In genomic region chr1:74123215-74123614, GRCm38 (mm10) we compare ENCODE assay signal across 14 mouse cellular contexts. TPM values are rescaled to one million over a fixed set of nuclear protein-coding genes. Genes with fewer than 3 reads are reported as not detected.
DNase-seq lines count a peak whose midpoint lies in the region; ATAC-seq and TF ChIP-seq lines count a peak whose summit lies in the region.
"Had no signal": no experiment of that assay in that cellular context is flagged by ENCODE, and none has a peak within 500 bp of the region (broad histone marks: within the 10 kb centered on the region; RNA-seq: fewer than 3 reads in every experiment).

No protein-coding gene starts in this region.

- H3K27me3 ChIP-seq in forebrain, embryonic 10.5 days (ENCODE audit: poor library complexity, severe bottlenecking) = peaks cover 71% of the 10 kb centered on the region
- H3K27me3 ChIP-seq in forebrain, postnatal 0 days (ENCODE audit: insufficient read depth, low read length) = peaks cover 11% of the 10 kb centered on the region
- H3K27me3 ChIP-seq in kidney, embryonic 15.5 days = peaks cover 43% of the 10 kb centered on the region
- H3K27me3 ChIP-seq in forebrain, embryonic 13.5 days = peaks cover 23% of the 10 kb centered on the region
- H3K27me3 ChIP-seq in midbrain, embryonic 13.5 days = peaks cover 40% of the 10 kb centered on the region

- no peaks in the 10 kb centered on the region for H3K36me3 ChIP-seq in forebrain, embryonic 10.5 days (replicated peaks)
- no peaks in the 10 kb centered on the region for H3K36me3 ChIP-seq in forebrain, postnatal 0 days (ENCODE audit: insufficient read depth)
- H3K36me3 ChIP-seq in kidney, embryonic 15.5 days = no peaks in the 10 kb centered on the region
- no peaks in the 10 kb centered on the region for H3K36me3 ChIP-seq in forebrain, embryonic 13.5 days (ENCODE audit: poor library complexity, severe bottlenecking)
- no peaks in the 10 kb centered on the region for H3K36me3 ChIP-seq in midbrain, embryonic 13.5 days
- H3K36me3 ChIP-seq: liver, embryonic 15.5 days; stomach, embryonic 15.5 days had no signal

- H3K4me1 ChIP-seq in forebrain, embryonic 10.5 days = peaks cover 24% of the 10 kb centered on the region
- 0 out of 2 replicates have a peak, but pooled peaks cover 6% of the 10 kb centered on the region for H3K4me1 ChIP-seq in forebrain, postnatal 0 days (ENCODE audit: insufficient read depth)
- peaks cover 31% of the 10 kb centered on the region for H3K4me1 ChIP-seq in kidney, embryonic 15.5 days
- H3K4me1 ChIP-seq in forebrain, embryonic 13.5 days = peaks cover 48% of the 10 kb centered on the region
- peaks cover 24% of the 10 kb centered on the region for H3K4me1 ChIP-seq in midbrain, embryonic 13.5 days (replicated peaks)

- no peak for TF ChIP-seq CTCF in forebrain, postnatal 0 days (IDR thresholded peaks at IDR 0.05; ENCODE audit: low read depth)

- H3K9ac ChIP-seq in forebrain, postnatal 0 days = no peak overlapping the region
- no peak overlapping the region for H3K9ac ChIP-seq in kidney, embryonic 15.5 days
- no peak overlapping the region for H3K9ac ChIP-seq in forebrain, embryonic 13.5 days
- no peak overlapping the region for H3K9ac ChIP-seq in midbrain, embryonic 13.5 days (replicated peaks)
- H3K9ac ChIP-seq: liver, embryonic 15.5 days; stomach, embryonic 15.5 days had no signal

- DNase-seq in forebrain, embryonic 10.5 days (ENCODE audit: extremely low spot score, low spot score) = no peak
- no peak for DNase-seq in forebrain, postnatal 0 days
- DNase-seq in kidney, postnatal 36 days = no peak
- DNase-seq in adrenal gland, postnatal 4 days (ENCODE audit: low spot score in 2 of 2) = no peak
- no peak for DNase-seq in frontal cortex, postnatal 25 days (ENCODE audit: low spot score in 2 of 2)
- DNase-seq: embryo, embryonic 11 days had no signal

- H3K27ac ChIP-seq in forebrain, embryonic 10.5 days = no peak overlapping the region
- H3K27ac ChIP-seq in forebrain, postnatal 0 days (ENCODE audit: low read depth, low read length) = no peak overlapping the region
- no peak overlapping the region for H3K27ac ChIP-seq in kidney, embryonic 15.5 days
- H3K27ac ChIP-seq in forebrain, embryonic 13.5 days = no peak overlapping the region
- H3K27ac ChIP-seq in midbrain, embryonic 13.5 days = no peak overlapping the region
- H3K27ac ChIP-seq: left cerebral cortex, adult 2 months; liver, embryonic 15.5 days; stomach, embryonic 15.5 days had no signal

- peak overlapping the region; percentile 67 for H3K4me3 ChIP-seq in forebrain, embryonic 10.5 days
- H3K4me3 ChIP-seq in forebrain, postnatal 0 days (ENCODE audit: low read depth, low read length) = no peak overlapping the region
- no peak overlapping the region for H3K4me3 ChIP-seq in kidney, embryonic 15.5 days (replicated peaks)
- no peak overlapping the region for H3K4me3 ChIP-seq in forebrain, embryonic 13.5 days
- H3K4me3 ChIP-seq in midbrain, embryonic 13.5 days (replicated peaks) = 0 out of 2 replicates have a peak overlapping the region, but pooled peaks have one; percentile 51
- H3K4me3 ChIP-seq: left cerebral cortex, adult 2 months had no signal

- no peak overlapping the region for H3K4me2 ChIP-seq in forebrain, postnatal 0 days (ENCODE audit: low read depth)
- H3K4me2 ChIP-seq in kidney, embryonic 15.5 days = 0 out of 2 replicates have a peak overlapping the region, but pooled peaks have one; percentile 97
- peak overlapping the region; percentile 92 for H3K4me2 ChIP-seq in forebrain, embryonic 13.5 days
- peak overlapping the region; percentile 91 for H3K4me2 ChIP-seq in midbrain, embryonic 13.5 days (replicated peaks)

- no peaks in the 10 kb centered on the region for H3K9me3 ChIP-seq in forebrain, embryonic 10.5 days
- H3K9me3 ChIP-seq in forebrain, postnatal 0 days (ENCODE audit: low read length) = no peaks in the 10 kb centered on the region
- no peaks in the 10 kb centered on the region for H3K9me3 ChIP-seq in kidney, embryonic 15.5 days (replicated peaks)
- H3K9me3 ChIP-seq in forebrain, embryonic 13.5 days (replicated peaks) = no peaks in the 10 kb centered on the region
- H3K9me3 ChIP-seq in midbrain, embryonic 13.5 days = no peaks in the 10 kb centered on the region
- H3K9me3 ChIP-seq: liver, embryonic 15.5 days; stomach, embryonic 15.5 days had no signal

- 63% methylated on average over 8 of the region's 8 CpGs for WGBS in forebrain, embryonic 10.5 days
- WGBS in forebrain, postnatal 0 days = 69% methylated on average over 8 of the region's 8 CpGs
- WGBS in kidney, embryonic 15.5 days = 69% methylated on average over 8 of the region's 8 CpGs
- WGBS in forebrain, embryonic 13.5 days = 62% methylated on average over 8 of the region's 8 CpGs
- WGBS in midbrain, embryonic 13.5 days = 66% methylated on average over 8 of the region's 8 CpGs

- ATAC-seq in forebrain, postnatal 0 days = no peak
- ATAC-seq in kidney, embryonic 15.5 days (replicated peaks; ENCODE audit: low FRiP score) = no peak
- no peak for ATAC-seq in forebrain, embryonic 13.5 days
- ATAC-seq in midbrain, embryonic 13.5 days = no peak

RNA-seq across cellular contexts. Expression of gene Tns1, which starts 1.0 kb away (rescaled TPM):
- 11.6 and 15.9 TPM in 2 replicates for polyA plus RNA-seq in forebrain, embryonic 10.5 days (2016; fragmentation: Nextera tagmentation; extraction: Ambion mirVana)
- 10.2 and 21.8 TPM in 2 replicates for total RNA-seq in forebrain, postnatal 0 days (2014; rRNA removed)
- 6.0 and 7.0 TPM in 2 replicates for polyA plus RNA-seq in forebrain, postnatal 0 days (2015; fragmentation: Nextera tagmentation; extraction: Ambion mirVana)
- 62.7 and 70.9 TPM in 2 replicates for polyA plus RNA-seq in kidney, embryonic 15.5 days (2015; fragmentation: Nextera tagmentation; extraction: Ambion mirVana)
- 10.4 and 10.6 TPM in 2 replicates for polyA plus RNA-seq in forebrain, embryonic 13.5 days (2015; fragmentation: Nextera tagmentation; extraction: Ambion mirVana)
- polyA plus RNA-seq in midbrain, embryonic 13.5 days (2015; fragmentation: Nextera tagmentation; extraction: Ambion mirVana) = 9.6 and 13.2 TPM in 2 replicates
- total RNA-seq in adrenal gland, postnatal 4 days (2021) = 100 to 1,000 TPM; 252 to 275 TPM

RNA-seq across cellular contexts. Expression of gene Rufy4, which starts 2.1 kb away (rescaled TPM):
- polyA plus RNA-seq in forebrain, embryonic 10.5 days (2016; fragmentation: Nextera tagmentation; extraction: Ambion mirVana) = 0.27 and 0.35 TPM in 2 replicates
- total RNA-seq in forebrain, postnatal 0 days (2014; rRNA removed) = 0.15 TPM in 1 of 2 replicates, not detected in the other
- 0.08 and 0.13 TPM in 2 replicates for polyA plus RNA-seq in forebrain, postnatal 0 days (2015; fragmentation: Nextera tagmentation; extraction: Ambion mirVana)
- 0.17 and 0.40 TPM in 2 replicates for polyA plus RNA-seq in kidney, embryonic 15.5 days (2015; fragmentation: Nextera tagmentation; extraction: Ambion mirVana)
- polyA plus RNA-seq in forebrain, embryonic 13.5 days (2015; fragmentation: Nextera tagmentation; extraction: Ambion mirVana) = 0.19 and 0.26 TPM in 2 replicates
- polyA plus RNA-seq in midbrain, embryonic 13.5 days (2015; fragmentation: Nextera tagmentation; extraction: Ambion mirVana) = 0.31 and 0.42 TPM in 2 replicates
- total RNA-seq in adrenal gland, postnatal 4 days (2021) = 1 to 10 TPM; 3.9 to 4.0 TPM
- total RNA-seq: ES-E14 had no signal
- polyA plus RNA-seq: liver, embryonic 15.5 days had no signal

RNA-seq across cellular contexts. Expression of gene Cxcr2, which starts 30.6 kb away (rescaled TPM):
- 0.05 and 0.14 TPM in 2 replicates for polyA plus RNA-seq in forebrain, embryonic 10.5 days (2016; fragmentation: Nextera tagmentation; extraction: Ambion mirVana)
- 0.48 TPM in 1 of 2 replicates, not detected in the other for total RNA-seq in forebrain, postnatal 0 days (2014; rRNA removed)
- 0.05 TPM in 1 of 2 replicates, not detected in the other for polyA plus RNA-seq in forebrain, postnatal 0 days (2015; fragmentation: Nextera tagmentation; extraction: Ambion mirVana)
- 0.12 and 0.16 TPM in 2 replicates for polyA plus RNA-seq in kidney, embryonic 15.5 days (2015; fragmentation: Nextera tagmentation; extraction: Ambion mirVana)
- polyA plus RNA-seq in forebrain, embryonic 13.5 days (2015; fragmentation: Nextera tagmentation; extraction: Ambion mirVana) = 0.14 TPM in 1 of 2 replicates, not detected in the other
- polyA plus RNA-seq in midbrain, embryonic 13.5 days (2015; fragmentation: Nextera tagmentation; extraction: Ambion mirVana) = 0.09 TPM in 2 replicates
- total RNA-seq in adrenal gland, postnatal 4 days (2021) = under 1 TPM; 0.45 to 0.68 TPM
- total RNA-seq: gastrocnemius, adult 18-20 months; left cerebral cortex, adult 2 months had no signal

Comparison
In these comparisons a context has a peak if more than half of its experiments do, and no peak if none do; other contexts are left out.
1. H3K4me3 ChIP-seq: peak in forebrain, embryonic 10.5 days (single experiment) and midbrain, embryonic 13.5 days (single experiment); none in forebrain, postnatal 0 days (single experiment), kidney, embryonic 15.5 days (single experiment) and forebrain, embryonic 13.5 days (single experiment).